Mouse (Mus musculus) inflammation-experienced regulatory T-cells, adult 6 months (primary cell): ENCODE results near the gene Ensa. TPM values are rescaled to one million over a fixed set of nuclear protein-coding genes. Genes with fewer than 3 reads are reported as not detected.
A peak's percentile ranks its signal among the peaks of the same experiment; 100 is the strongest.
"Not testable (repeated sequence)": the region's sequence is repeated elsewhere in the genome, so short reads cannot be mapped to it uniquely, and the experiment has no call there.

Source experiments
- ATAC-seq: one replicate; pipeline ENCODE4 v1.8.0; 2017
- polyA plus RNA-seq, 3 experiments: library from polyadenylated mRNA; unstranded; fragments of 100-300 nt; shearing (Covaris generic); gene quantifications; one replicate each; pipeline ENCODE4 v1.2.1; 2017

Ensa gene
- polyA plus RNA-seq, 3 experiments from 2014 or later: 68.7 to 89.9 (median 76.3) TPM

DNA sequence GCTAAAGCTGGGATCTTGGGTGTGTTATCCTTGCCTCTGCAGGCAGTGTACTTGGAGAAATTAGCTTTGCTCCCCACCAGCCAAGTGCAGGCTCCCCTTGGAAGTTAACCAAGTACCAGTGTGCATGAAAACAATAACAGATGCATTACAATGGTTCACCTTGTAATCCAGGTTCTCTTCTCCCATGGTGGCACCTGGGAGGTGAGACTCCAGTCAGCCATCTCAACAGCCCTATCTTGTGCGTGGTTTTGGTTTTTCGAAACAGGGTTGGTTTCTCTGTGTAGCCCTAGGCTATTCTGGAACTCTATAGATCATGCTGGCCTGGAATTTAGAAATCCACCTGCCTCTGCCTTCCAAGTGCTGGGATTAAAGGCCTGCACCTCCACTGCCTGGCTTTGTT is 38.7 kb downstream of the Ensa start:
- ATAC-seq: no peak

DNA sequence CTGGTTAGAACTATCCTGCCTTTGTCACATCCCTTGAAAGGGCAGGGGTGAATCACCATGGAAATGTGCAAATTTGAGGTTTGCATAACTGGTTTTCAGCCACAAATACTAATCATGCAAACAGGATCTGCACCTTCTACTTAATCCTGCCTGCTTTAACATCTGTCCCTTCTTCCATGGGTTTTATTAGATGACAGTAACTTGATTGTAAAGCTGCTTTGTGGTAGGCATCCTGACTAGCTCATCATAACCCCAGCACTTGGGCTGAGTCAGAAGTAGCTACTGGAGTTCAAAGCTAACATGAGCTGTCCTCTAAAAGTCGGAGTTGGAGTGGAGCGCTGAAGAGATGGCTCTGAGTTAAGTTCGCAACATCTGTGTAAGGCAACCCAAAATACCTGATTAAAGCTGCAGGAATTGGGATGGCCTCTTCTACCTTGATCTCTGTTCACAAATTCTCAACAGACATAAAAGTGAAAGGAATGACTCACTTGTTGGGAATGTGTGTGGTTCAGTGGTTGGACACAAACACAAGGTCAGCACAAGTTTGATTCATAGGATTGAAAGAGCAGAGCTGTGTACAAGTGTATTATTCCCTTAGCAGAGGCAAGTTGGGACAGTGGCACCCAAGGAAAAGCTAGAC is 39.3 kb downstream of the Ensa start:
- peak; percentile 6 for ATAC-seq

DNA sequence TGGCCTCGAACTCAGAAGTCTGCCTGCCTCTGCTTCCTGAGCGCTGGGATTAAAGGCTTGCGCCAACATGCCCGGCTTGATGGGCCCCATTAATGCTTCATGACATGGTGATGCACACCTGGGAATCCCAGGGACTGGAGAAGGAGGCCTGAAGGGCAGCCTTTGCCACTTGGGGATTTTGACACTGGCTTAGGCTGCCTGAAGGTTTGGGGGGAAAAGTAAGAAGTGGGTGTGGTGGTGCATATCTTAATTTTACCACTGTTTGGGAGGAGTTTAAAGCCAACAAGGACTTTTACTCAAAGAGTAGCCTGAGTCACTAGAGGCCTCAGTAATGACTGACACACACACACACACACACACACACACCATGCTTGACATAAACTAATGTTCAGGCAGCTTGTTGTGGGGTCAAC is 40.2 kb downstream of the Ensa start:
- no peak for ATAC-seq

DNA sequence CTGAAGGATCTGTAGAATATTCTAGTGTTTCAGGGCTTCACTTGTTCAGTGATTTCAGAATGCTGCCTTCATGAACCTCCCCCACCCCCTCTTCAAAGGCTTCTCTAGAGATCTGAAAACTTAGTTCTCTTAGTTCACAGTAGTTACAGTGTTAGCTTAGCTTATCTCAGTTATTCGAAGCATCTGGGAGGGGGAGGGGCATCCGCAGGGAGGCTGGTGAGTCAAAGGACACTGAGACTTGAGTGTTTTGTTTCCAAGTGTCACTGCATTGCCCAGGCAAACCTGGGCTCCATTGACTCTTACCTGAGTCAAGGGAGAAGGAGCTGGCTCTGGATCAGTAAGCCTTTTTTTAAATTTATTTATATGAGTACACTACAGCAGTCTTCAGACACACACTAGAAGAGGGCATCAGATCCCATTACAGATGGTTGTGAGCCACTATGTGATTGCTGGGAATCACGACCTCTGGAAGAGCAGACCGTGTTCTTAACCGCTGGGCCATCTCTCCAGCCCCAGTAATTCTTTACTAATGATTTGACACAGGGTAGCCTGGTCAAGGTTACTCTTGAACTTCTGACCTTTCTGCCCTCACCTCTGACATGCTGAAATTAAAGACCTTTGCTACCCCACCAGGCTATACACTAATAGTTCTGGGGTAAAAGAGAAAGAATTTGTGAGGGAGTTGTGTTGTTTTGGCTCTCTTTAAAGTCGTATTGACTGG is 41.5 kb downstream of the Ensa start:
- ATAC-seq: peak; percentile 56

DNA sequence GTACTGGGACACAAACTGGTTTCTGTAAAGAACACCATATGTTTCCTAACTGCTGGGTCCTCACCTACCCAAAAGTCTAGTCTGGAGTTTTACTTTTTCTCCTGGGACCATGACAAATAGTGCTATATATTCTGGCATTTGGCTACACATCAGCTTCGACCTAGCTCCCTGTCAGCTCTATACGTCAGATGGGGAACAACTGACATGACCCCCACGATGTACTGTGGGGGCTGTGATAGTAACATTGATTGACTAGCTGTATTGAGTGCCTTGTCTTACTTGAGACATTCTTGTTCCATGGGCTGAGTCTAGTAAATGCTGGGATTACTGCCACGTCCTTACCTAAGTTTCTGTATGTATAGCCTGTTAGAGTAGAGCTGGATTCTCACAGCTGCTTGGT is 42.7 kb downstream of the Ensa start:
- ATAC-seq: no peak

DNA sequence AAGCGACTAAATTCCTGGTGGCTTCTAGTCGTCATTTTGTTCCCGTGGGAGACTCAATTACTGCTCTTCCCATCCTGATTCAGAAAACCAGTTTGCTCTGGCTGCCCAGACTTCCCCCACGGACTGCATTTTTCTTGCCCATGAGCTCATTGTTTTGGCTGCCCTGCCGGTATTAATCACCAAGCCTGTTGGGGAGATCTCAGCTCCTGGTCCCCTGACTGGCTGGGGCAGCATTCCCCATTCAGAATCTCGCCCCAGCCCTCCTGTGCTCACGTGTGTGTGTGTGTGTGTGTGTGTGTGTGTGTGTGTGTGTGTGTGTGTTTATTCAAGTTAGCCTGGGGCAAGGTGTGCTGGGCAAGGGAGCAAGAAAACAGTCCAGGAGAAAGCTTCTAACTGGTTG is 43.2 kb downstream of the Ensa start:
- ATAC-seq: no peak

DNA sequence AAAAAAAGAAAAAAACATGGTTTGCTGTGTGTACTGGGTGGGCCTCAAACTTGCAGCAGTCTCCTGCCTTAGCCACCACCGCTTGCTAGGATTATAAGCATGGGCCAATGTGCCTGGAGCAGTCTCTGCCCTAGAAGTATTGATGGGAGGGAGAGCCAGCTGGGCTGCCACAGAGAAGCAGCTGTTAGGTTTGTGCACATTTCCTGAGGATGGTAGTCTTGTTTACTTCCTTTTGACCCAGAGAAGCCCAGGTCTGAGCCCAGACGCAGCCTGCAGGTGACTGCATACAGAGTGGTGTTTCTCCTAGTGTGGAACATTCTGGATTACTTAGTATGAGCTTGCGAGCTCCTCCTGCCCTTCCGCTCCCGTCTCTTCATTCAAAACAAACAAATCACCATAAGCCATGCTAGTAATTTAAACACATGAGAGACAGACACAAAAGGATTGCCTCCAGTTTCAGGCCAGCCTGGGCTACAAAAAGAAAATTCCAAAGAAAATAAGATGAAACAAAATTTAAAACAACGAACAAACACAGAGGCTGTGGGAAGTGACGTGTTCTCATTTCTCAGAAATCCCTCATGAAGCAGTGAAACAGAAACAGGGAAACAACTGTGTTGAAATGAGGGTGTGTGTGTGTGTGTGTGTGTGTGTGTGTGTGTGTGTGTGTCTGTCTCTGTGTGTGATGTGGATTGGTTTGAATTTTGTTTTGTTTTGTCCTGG is 44.0 kb downstream of the Ensa start:
- peak; percentile 14 for ATAC-seq

DNA sequence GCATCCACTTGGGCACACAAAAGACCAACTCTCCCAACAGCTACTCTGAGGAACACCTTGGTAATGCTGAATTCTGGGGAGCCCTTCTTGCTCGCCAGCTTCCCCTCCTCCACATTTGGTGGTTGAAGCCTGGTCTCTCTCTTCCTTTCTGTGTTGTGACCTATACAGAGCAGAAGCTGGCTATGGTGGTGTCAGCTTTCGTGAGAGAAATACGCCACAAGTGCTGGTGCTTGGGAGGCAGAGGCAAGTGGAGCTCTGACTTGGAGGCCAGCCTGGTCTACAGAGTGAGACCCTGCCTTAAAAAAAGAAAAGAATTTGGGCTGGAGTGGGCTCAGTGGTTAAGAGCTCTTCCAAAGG is 44.5 kb downstream of the Ensa start:
- ATAC-seq: no peak

DNA sequence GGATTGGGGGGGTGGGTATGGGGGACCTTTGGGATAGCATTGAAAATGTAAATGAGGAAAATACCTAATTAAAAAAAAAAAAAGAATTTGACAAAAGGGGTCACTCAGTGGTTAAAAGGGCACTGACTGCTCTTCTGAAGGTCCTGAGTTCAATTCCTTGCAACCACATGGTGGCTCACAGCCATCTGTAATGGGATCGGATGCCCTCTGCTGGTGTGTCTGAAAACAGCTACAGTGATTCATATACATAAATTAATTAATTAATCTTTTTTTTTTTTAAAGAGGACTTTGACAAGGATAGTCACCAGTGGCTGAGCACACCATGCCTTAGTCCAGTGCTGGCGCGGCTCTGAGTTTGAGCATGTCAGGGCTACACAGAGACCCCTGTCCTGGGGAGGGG is 45.6 kb downstream of the Ensa start:
- ATAC-seq: not testable (repeated sequence)

DNA sequence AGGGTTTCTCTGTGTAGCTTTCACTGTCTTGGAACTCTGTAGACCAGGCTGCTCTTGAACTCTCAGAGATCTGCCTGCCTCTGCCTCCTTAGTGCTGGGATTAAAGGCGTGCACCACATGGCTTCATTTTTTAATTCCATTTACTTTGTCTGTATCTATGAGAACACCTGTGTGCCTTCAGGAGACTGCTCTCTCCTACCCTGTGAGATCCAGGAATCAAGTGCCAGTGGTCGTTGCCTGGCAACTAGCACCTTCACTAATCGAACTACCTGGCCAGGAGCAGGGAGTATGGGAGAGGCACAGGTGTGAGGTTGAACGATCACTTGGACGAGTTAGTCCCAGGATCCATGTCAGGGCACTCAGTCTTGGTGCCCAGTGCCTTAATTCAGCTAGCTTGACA is 46.4 kb downstream of the Ensa start:
- ATAC-seq: no peak

DNA sequence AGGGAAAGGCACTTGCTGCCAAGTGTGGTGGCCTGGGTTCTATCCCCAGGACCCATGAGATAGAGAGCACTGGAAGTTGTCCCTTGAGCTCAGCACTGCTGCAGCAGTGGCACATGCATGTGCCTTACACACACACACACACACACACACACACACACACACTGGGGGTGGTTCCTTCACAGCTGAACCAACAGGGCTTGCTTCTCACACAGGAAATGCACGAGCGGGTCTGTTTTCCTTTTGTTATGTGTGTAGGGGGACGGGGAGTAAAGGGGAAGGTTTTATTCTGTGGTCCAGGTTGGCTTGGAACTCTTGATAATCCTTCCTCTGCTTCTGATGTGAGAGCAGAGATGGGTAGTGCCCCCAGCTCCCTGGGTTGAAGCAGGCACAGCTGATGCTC is 47.7 kb downstream of the Ensa start:
- ATAC-seq: peak; percentile 44

DNA sequence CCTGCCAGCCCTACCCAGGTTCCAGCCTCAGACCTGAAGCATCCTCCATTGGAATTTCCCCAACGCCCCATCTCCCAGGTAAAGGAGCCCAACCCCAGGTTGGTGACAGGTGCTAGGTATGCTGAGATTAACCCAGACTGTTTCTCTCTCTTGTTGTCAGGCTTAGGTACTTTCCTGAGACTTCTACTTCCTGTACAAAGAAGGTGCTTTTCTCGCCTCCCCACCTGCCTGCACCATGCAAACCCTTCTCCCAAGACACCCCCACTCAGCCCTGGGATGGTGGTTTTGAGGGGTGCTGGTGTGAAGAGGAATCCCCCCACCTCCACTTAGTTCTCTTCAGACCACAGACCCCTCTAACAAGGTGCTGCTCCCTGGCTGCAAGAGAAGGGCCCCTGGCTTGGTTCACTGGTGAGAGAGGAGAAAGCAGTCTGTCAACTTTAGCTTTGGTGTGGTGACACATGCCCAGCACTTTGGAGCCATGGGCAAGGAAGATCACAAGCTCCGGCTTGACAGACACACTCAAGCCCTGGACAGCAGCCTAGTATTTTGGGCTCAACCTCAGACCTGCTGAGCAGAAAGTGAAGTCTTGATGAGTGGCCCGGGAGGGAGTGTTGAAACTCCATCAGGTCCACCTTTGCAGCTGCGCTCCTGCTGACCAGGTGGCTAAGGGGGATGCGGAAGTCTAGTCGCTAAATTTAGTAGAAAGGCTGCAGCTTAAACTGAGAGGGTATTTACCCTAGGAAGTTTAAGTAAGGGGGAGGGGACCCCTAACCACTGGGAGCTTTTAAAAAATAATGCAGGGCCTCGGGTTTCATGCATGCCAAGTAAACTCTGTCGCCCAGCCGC is 48.3 kb downstream of the Ensa start:
- ATAC-seq: peak; percentile 59

DNA sequence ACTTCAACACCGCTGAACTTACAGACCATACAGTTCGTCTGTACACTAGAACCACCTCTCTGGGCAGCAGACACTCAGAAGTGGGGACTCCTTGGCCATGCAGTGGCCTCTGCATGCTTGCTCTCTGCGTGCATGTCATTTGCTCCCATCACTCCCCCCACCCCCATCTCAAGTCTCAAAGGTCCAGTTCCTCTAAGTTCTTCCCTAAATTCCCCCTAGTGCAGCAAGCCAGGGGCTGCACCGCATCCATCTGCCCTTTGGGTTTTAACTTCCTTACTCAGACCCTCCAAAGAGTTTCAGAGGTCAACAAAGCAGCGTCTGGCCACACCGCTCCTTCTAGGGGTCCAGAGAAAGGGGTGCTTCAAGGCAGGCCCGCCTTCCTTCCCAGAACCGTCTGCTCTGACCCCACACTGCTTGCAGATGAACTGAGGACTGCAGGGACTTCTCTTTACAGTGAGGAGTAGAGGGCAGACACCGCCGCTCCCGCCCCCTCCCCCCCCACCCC is 49.0 kb downstream of the Ensa start:
- no peak for ATAC-seq

DNA sequence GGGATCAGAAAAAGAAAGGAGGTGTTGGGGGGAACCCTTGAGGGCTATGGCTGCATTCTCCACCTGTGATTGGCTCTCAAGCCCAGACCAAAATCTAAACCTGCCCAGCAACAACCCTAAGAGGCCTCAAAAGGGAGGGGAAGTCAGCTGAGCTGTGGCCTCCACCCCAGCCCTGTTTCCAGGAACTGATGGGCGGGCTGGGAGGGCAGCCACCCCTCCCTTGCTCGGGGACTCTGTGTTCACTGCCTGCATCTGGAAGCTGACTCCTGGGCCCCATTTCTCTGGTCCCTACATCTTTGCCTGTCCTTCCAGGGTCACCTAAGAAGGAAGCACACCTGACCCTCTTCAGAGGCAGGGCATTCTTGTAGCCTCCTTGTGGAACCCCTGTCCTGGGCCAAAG is 49.4 kb downstream of the Ensa start:
- peak; percentile 72 for ATAC-seq

DNA sequence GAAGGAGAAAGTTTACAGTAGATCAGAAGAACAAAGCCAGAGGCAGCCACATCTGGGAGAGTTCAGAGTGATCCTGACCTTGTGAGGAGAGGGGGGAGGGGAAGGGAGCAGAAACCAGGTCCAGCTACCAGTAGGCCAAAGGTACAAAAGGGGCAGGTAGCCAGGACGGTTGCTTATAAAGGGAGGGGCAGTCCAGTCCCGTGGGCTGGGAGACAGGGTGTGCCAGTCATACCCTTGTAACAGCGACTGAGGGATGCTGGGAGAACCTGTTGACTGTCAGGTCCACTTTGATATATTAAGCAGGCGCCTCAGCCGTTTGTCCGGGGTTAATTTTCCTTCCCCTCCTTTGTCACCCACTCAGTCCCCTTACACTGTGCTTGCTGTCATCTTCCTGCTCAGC is 50.0 kb downstream of the Ensa start:
- ATAC-seq: no peak

DNA sequence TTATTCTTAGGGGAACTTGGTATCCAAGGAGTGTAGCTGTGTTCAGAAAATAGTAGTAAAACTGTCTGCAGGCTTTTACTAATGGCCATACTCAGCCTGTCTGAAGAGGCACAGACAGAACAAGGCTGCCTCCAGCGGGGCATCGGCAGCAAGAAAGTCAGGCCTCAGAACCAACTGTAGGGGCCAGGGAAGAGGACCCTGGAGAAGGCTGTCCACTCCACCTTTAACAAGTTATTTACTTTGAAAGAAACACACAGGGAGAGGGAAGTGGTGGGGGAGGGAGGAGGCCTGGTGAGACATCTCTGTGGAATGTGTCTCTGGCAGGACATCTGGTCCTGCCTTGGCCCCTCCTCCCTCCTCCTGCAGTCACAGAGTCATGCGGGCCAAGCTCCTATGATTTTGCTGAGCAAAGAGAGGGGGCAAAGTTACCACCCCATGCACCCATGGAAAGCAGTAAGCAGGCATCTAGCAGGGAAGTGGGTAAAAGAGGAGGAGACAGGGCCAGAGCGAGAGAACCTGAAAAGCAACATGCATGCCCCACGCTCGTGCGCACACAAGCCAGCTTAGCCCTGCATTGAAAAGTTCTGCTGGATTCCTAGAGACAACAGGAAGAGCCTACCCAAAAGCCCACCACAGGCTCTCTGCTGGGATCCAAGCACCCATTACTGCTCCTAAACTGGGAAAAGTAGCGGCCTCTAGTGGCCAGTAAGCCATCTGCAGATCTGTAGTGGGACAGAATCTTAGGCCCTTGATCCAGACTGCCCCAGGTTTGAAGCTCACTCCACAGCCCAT is 50.7 kb downstream of the Ensa start:
- peak; percentile 7 for ATAC-seq

DNA sequence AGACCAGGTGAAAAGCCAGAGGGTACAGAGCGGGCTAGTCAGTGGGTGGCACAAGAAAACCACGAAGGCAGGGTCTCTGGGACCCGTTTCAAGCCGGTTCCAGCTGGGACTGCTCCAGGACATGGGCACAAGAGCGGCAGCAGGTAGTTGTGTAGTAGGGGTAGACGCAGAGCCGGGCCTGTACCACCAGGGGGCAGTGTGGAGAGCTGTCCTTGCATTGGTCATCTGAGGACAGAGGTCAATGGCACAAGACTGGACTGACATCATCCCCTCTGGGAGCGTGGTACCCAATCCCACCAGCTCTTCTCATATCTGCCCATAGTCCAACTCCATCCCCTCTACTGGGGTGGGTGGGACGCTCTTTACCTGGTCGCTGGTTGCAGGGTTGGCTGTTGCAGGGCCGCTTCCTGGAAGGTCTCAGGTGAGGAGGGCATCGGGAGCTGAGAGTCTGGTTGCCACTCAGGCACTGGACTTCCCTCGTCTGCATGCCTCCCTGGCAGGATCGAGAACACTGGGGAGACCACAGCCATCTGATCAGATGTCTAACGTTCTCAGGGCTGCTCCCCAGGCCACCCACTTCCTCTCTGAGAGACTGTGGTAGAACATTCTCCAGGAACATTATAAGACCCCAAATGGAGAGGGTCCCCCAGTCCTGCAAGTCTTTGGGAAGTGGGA is 52.1 kb downstream of the Ensa start:
- ATAC-seq: no peak

DNA sequence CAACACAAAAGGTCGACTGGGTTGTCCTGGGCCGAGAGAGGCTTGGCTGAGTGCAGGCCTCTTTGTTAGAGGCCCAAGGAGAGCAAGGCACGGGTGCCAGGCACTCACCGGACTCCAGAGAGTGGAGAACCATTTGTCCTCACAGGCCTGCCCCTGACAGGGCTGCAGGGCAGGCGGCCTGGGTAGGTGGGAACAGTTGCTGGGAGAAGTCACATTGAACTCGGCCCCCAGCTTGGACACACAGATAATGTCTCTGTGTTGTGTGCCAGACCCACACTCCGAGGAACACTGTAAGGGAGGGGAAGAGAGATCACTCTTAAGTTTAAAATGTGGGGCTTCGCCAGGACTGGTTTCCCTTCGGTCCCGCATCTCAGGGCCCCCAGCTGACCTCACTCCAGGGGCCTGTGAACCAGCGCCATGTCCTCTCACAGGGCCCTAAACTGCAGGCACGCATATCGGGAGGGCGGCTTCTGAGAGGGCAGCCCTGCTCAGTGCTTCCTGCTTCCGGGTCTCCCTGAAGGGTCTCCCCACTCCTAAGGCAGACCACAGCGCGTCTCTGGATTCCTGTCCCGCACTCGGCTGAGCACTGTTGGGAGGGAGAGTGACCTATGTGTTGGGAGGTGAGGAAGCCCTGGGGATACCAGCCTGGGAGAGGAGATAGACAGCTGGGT is 52.8 kb downstream of the Ensa start:
- ATAC-seq: no peak

DNA sequence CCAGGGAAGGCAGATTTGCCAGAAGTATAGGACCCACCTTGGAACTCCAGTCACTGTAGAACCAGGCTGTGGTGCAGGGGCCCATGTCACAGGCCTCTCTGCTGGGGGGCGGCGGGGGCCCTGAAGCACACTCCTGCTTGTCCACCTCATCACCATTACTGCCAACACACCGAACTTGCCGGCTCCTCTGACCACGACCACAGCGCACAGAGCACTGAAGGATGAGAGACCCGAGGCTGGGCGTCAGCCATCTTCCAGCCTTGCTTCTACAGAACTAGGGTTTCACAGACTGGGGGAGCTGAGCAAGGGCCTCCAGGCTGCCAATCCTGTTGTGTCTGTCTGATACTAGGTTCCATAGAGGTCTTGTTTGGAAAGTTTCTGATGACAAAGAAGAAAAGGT is 54.8 kb downstream of the Ensa start:
- no peak for ATAC-seq

DNA sequence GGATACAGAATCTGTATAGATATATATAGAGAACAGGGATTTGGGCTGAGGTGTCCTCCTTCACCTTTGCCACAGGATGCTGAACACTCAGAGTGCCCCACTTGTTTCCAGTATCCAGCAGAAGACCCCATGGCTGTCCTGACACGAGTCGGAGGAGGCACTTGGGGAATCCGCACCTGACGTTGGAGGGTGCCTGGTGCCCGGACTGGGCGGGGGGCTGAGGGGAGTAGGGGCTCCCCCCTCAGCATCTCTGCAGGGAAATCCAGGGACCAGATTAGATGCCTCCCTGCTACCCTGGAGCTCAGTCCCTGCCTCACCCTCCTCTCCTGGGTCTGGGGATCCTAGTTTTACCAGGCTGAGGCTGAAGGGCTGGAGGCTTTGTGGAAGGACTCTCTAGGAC is 55.9 kb downstream of the Ensa start:
- ATAC-seq: no peak

DNA sequence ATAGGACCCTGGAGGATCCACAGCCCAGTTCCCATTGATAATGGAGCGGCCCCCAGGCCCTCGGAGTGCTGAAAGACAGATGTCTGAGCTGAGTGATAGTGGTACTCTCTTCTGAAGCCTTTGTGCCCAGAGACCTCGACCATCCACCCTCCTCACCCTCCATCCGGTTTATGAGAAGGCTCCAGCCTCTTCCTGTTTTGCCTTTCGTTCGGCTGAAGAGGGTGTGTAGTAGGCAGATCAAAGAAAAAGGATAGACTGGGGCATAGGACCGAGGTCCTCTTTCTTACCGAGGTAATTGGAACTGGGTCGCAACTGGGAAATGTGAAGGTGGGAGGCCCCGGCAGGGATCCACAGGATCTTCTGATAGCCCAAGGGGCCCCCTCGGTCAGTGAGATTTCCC is 56.6 kb downstream of the Ensa start:
- ATAC-seq: peak; percentile 46
